Mouse (Mus musculus) liver, embryonic 15.5 days (tissue): ENCODE results near the gene Zfp873. TPM values are rescaled to one million over a fixed set of nuclear protein-coding genes. Genes with fewer than 3 reads are reported as not detected.
A peak's percentile ranks its signal among the peaks of the same experiment; 100 is the strongest.
"Not testable (repeated sequence)": the region's sequence is repeated elsewhere in the genome, so short reads cannot be mapped to it uniquely, and the experiment has no call there.

Experiments used
- ATAC-seq: fragments of 200-750 bp; cut with Nextera tagmentation; 2 replicates; pipeline ENCODE4 v1.8.0; 2017; ENCODE audit warnings: moderate number of reproducible peaks, mild to moderate bottlenecking, moderate library complexity; ENCODE audit not compliant: insufficient read depth
- H3K27ac ChIP-seq: fragments of 300-500 bp; sonication (generic); replicated peaks from 2 replicates; pipeline ENCODE4 v1.5.1; 2015; ENCODE audit warnings: mild to moderate bottlenecking, inconsistent platforms
- H3K27me3 ChIP-seq: fragments of 300-500 bp; sonication (generic); 2 replicates; pipeline ENCODE4 v1.6.1; 2015; ENCODE audit warnings: mild to moderate bottlenecking, inconsistent platforms
- H3K36me3 ChIP-seq: fragments of 300-500 bp; sonication (generic); replicated peaks from 2 replicates; pipeline ENCODE4 v1.6.1; 2015; ENCODE audit warnings: moderate library complexity, mild to moderate bottlenecking, inconsistent platforms
- H3K4me1 ChIP-seq: fragments of 300-500 bp; sonication (generic); replicated peaks from 2 replicates; pipeline ENCODE4 v1.6.1; 2015; ENCODE audit warnings: inconsistent platforms
- H3K4me2 ChIP-seq: fragments of 300-500 bp; sonication (generic); 2 replicates; pipeline ENCODE4 v1.6.1; 2015; ENCODE audit warnings: moderate library complexity, mild to moderate bottlenecking, inconsistent platforms
- H3K4me3 ChIP-seq: fragments of 300-500 bp; sonication (generic); replicated peaks from 2 replicates; pipeline ENCODE4 v1.5.1; 2015; ENCODE audit warnings: mild to moderate bottlenecking, inconsistent platforms
- H3K9ac ChIP-seq: fragments of 300-500 bp; sonication (generic); 2 replicates; pipeline ENCODE4 v1.6.1; 2015; ENCODE audit warnings: moderate library complexity, mild to moderate bottlenecking, inconsistent platforms
- H3K9me3 ChIP-seq: fragments of 300-500 bp; sonication (generic); replicated peaks from 2 replicates; pipeline ENCODE4 v1.6.1; 2016; ENCODE audit warnings: inconsistent platforms
- WGBS: fragments of 180-500 bp; shearing (Covaris S2); methylation state at CpG from one replicate; pipeline ENCODE4 v1.1.7; 2015; ENCODE audit warnings: mixed read lengths; ENCODE audit not compliant: insufficient replicate concordance; 5-methylcytosine and 5-hydroxymethylcytosine counted together
- polyA plus RNA-seq: library from polyadenylated mRNA; unstranded; fragments of >200 nt; fragmentation: Nextera tagmentation; extraction: Ambion mirVana; gene quantifications from 2 replicates; pipeline ENCODE4 v1.2.1, GENCODE M21; 2015

Zfp873 gene
- 1.8 and 2.3 TPM in 2 replicates for polyA plus RNA-seq

GRCm38 (mm10) chr10:82047597-82048459 is at the start of gene Zfp873:
Zfp873 (plus strand) TSS chr10:82048123.
- Histone ChIP-seq H3K4me3 (peak within 1 kb of the TSS; percentile 69), H3K9ac (peak within 1 kb of the TSS; percentile 52), H3K4me1 (peaks cover 6% of the 10 kb centered on the region), H3K4me2 (peak within 1 kb of the TSS; percentile 70), H3K27ac (peak within 1 kb of the TSS; percentile 83), H3K27me3 (no peaks in the 10 kb centered on the region), H3K9me3 (0 out of 2 replicates have a peak, but pooled peaks cover 14% of the 10 kb centered on the region), H3K36me3 (no peaks in the 10 kb centered on the region; the same call in 1 of the 2 replicates)
- 8% methylated on average over 35 of the region's 35 CpGs for WGBS
- ATAC-seq: peak; percentile 96

DNA sequence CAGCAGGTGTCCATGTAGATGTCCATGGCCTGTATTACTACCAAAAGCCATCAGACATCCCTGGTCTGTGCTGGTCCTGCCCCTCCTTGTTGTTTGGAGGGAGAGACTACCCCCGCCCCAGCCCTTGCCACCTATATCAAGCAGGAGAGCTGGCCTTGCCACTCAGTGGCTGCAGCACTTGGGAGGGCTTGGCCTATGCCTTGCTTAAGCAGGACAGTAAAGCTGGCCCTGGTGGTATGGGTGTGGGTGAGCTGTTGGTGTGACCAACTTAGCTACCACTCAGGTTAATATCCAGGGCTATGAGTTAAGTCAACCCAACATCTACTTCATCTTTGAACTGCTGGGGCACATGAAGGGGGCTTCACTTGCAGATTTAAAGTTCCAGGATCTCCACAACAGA is 44.7 kb upstream of the Zfp873 start:
- H3K9ac ChIP-seq, H3K4me1 ChIP-seq, H3K4me2 ChIP-seq, ATAC-seq, H3K27me3 ChIP-seq, H3K27ac ChIP-seq, H3K4me3 ChIP-seq, H3K9me3 ChIP-seq, H3K36me3 ChIP-seq: not testable (repeated sequence)
- 50% methylated on average over 1 of the region's 1 CpGs for WGBS

DNA sequence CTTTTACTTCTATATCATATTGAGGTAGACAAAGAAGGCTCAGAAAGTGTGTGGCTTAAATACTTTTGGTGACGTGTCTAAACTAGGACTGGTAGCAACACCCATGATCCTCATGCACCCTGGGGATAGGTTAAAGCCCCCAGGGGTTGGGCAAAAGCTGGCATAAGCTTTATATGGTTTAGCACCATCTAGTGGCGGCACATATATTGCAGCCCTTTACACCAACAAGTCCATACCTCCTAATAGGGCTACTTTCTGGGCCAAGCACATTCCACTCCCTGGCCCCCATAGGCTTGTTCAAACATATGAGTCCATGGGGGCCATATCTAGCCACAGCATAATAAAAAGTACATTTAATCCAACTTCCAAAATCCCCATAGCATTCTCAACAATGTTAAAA is 43.1 kb upstream of the Zfp873 start:
- H3K27me3 ChIP-seq, H3K9me3 ChIP-seq, H3K36me3 ChIP-seq, H3K9ac ChIP-seq, H3K4me2 ChIP-seq, H3K4me1 ChIP-seq, ATAC-seq, H3K27ac ChIP-seq, H3K4me3 ChIP-seq: not testable (repeated sequence)
- 44% methylated on average over 2 of the region's 2 CpGs for WGBS

GRCm38 (mm10) chr10:82042191-82042590 is 5.7 kb upstream of the Zfp873 start:
- ATAC-seq: no peak
- Histone ChIP-seq H3K9me3 (no peaks in the 10 kb centered on the region), H3K9ac (no peak overlapping the region), H3K27me3 (no peaks in the 10 kb centered on the region), H3K4me1 (no peaks in the 10 kb centered on the region), H3K27ac (no peak overlapping the region), H3K4me2 (no peak overlapping the region), H3K36me3 (no peaks in the 10 kb centered on the region), H3K4me3 (no peak overlapping the region)
- 54% methylated on average over 2 of the region's 2 CpGs for WGBS

DNA sequence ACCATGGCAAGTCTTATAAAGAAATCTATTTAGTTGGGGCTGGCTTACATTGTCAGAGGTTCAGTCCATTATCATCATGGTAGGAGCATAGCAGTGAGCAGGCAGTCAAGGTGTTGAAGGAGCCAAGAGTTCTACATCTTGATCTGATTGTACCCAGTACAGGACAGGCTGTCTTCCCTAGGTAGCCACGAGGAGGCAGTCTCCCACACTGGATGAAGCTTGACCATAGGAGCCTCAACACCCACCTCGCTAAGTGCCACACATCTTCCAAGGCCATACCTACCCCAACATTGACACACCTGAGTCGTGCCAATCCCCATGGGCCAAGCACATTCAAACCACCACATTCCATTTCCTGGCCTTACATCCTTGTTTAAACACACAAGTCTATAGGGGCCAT is 1.3 kb upstream of the Zfp873 start:
- no peak overlapping the region for H3K27ac ChIP-seq
- H3K36me3 ChIP-seq: no peaks in the 10 kb centered on the region; the same call in 1 of the 2 replicates
- H3K27me3 ChIP-seq: no peaks in the 10 kb centered on the region
- 58% methylated on average over 3 of the region's 3 CpGs for WGBS
- H3K4me2 ChIP-seq: no peak overlapping the region
- H3K9ac ChIP-seq: no peak overlapping the region
- ATAC-seq: no peak
- H3K4me1 ChIP-seq: peaks cover 6% of the 10 kb centered on the region
- 0 out of 2 replicates have a peak, but pooled peaks cover 8% of the 10 kb centered on the region for H3K9me3 ChIP-seq
- H3K4me3 ChIP-seq: no peak overlapping the region

GRCm38 (mm10) chr10:82048460-82048804 is 509 bp downstream of the Zfp873 start:
- H3K27me3 ChIP-seq, ATAC-seq, H3K36me3 ChIP-seq, H3K4me1 ChIP-seq, H3K27ac ChIP-seq, H3K9ac ChIP-seq: not testable (repeated sequence)
- Histone ChIP-seq H3K9me3 (0 out of 2 replicates have a peak, but pooled peaks cover 14% of the 10 kb centered on the region), H3K4me2 (peak overlapping the region; percentile 70), H3K4me3 (peak overlapping the region; percentile 69)
- 15% methylated on average over 10 of the region's 10 CpGs for WGBS

- not testable (repeated sequence) for H3K4me1 ChIP-seq, H3K9ac ChIP-seq, H3K27me3 ChIP-seq, H3K9me3 ChIP-seq, H3K36me3 ChIP-seq
- Histone ChIP-seq H3K27ac (0 out of 2 replicates have a peak within 1 kb of the TSS, but pooled peaks have one; percentile 53), H3K4me2 (peak within 1 kb of the TSS; percentile 57), H3K4me3 (peak within 1 kb of the TSS; percentile 59)
- 13% methylated on average over 42 of the region's 42 CpGs for WGBS
- peak; percentile 94 for ATAC-seq
Measured at GRCm38 (mm10) chr10:82082728-82083621, 35.1 kb downstream of the Zfp873 start, which contains the start of gene BC024063. BC024063 (plus strand) TSS chr10:82083353.

GRCm38 (mm10) chr10:82083622-82083971 is 35.7 kb downstream of the Zfp873 start:
- not testable (repeated sequence) for H3K36me3 ChIP-seq, H3K4me1 ChIP-seq, H3K27ac ChIP-seq, H3K27me3 ChIP-seq, H3K9ac ChIP-seq, H3K9me3 ChIP-seq, ATAC-seq
- 19% methylated on average over 14 of the region's 14 CpGs for WGBS
- Histone ChIP-seq H3K4me2 (peak overlapping the region; percentile 57), H3K4me3 (peak overlapping the region; percentile 59)

Other genes starting within 250 kb of the Zfp873 start
- gene Gm4767, start 235.9 kb upstream of the Zfp873 start, polyA plus RNA-seq: 0.86 TPM in 2 replicates
- gene Gm32687, start 184.2 kb upstream of the Zfp873 start, polyA plus RNA-seq: 1.4 and 2.0 TPM in 2 replicates
- gene Zfp781, start 117.6 kb upstream of the Zfp873 start, polyA plus RNA-seq: 0.13 and 0.28 TPM in 2 replicates
- 0.60 TPM in 2 replicates for gene BC024063, start 35.2 kb downstream of the Zfp873 start, polyA plus RNA-seq
- gene AU041133, start 79.9 kb downstream of the Zfp873 start, polyA plus RNA-seq: 1.0 and 1.2 TPM in 2 replicates
- gene Zfp938, start 193.2 kb downstream of the Zfp873 start, polyA plus RNA-seq: 1.6 and 2.1 TPM in 2 replicates